Mouse (Mus musculus) embryonic fibroblast, embryonic 13.5 days (primary cell): ENCODE results near the gene Sufu.

Experiments used
- CTCF ChIP-seq: IDR thresholded peaks from 2 replicates; pipeline ENCODE4 v1.5.1; 2011; ENCODE audit warnings: mild to moderate bottlenecking, control low read depth, low read length, moderate library complexity, borderline replicate concordance; ENCODE audit not compliant: insufficient read depth
- POLR2A ChIP-seq: IDR thresholded peaks from 2 replicates; pipeline ENCODE4 v1.6.1; 2011; ENCODE audit warnings: low read depth, mild to moderate bottlenecking, control low read depth, low read length, moderate library complexity

DNA sequence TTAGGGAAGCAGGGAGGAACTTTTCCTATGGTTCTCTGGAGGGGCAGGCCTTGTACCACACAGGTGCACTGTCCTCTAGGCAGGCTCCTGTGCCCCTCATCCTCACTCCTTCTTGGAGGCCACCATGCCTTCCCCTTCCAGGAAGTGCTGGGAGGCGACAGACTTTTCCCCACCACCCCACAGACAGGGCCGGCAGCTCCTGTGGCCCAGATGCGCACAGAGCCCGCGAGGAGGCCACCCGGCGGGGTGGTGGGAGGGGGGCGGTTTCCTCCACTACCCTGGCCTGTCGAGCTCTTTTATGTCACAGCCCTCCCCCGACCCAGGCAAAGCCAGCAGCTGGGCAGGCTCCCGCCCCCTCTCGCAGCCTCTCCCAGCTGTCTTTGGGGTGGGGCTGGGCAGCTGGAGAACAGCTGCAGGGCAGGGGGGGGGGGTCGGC lies 121.7 kb downstream of the Sufu start:
- no peak for TF ChIP-seq CTCF
- TF ChIP-seq POLR2A = no peak
